Mouse (Mus musculus) c-Kit-positive CD71-negative TER-119-negative erythroid progenitor cells, embryonic 14.5 days (primary cell): ENCODE data around the gene Pou2f3.

Experiments
- DNase-seq: peaks from one replicate; pipeline ENCODE4 v3.0.0-alpha.2; 2013; ENCODE audit warnings: low read depth

Gene Pou2f3

DNA sequence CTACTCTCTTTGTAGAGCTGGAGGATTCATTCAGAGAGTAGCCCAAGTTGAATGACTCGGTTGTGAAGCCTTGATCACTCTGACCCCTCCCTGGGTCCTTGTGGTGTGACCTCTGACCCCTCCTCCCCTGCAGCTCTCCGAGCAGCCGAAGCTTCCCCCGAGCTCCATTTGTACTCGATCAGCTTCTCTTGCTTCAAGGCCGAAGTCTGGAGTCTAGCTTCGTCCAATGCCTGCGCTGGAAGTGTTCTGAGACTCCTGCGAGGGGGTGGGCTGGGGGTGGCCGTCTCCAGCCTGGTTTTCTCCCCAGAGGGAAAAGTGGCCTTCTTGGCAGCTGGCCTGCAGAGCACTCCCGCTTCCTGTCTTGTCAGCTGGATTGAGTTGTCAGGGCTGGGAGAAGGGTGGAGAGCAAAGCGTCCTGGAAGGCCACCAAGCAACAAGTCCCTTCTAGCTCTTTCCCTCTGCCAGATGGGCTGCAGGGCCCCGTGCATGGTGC lies at the start of gene Pou2f3:
Gene Pou2f3 (minus strand): TSS at position 180 of the 493 bp plus-strand sequence.
- no peak for DNase-seq

GRCm38 (mm10) chr9:43253271-43253681 lies 43.1 kb upstream of the Pou2f3 start:
- no peak for DNase-seq

- DNase-seq = no peak
These were observed 42.6 kb upstream of the Pou2f3 start for GRCm38 (mm10) chr9:43252790-43253189.

GRCm38 (mm10) chr9:43251786-43252185 lies 41.6 kb upstream of the Pou2f3 start:
- no peak for DNase-seq

DNA sequence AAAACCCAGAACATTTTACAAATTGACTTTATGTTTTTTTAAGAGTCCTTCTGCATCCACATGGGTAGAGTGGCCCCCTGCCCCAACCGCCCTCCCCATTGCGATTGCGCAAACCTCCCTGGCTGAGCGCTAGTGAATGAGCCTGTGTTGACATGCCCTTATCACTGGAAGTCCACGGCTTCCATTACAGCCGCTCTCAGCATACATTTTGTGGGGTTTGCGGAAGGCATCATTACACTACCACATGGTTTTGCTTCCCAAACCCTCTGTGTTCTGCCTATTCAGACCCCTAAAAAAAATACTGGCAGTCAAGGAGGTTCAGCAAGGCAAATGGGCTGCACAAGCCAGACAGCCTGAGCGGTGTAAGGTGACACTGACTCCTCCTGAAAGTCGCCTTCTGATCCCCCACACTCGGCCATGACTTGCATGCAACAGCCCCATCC lies 36.6 kb upstream of the Pou2f3 start:
- DNase-seq = no peak

DNA sequence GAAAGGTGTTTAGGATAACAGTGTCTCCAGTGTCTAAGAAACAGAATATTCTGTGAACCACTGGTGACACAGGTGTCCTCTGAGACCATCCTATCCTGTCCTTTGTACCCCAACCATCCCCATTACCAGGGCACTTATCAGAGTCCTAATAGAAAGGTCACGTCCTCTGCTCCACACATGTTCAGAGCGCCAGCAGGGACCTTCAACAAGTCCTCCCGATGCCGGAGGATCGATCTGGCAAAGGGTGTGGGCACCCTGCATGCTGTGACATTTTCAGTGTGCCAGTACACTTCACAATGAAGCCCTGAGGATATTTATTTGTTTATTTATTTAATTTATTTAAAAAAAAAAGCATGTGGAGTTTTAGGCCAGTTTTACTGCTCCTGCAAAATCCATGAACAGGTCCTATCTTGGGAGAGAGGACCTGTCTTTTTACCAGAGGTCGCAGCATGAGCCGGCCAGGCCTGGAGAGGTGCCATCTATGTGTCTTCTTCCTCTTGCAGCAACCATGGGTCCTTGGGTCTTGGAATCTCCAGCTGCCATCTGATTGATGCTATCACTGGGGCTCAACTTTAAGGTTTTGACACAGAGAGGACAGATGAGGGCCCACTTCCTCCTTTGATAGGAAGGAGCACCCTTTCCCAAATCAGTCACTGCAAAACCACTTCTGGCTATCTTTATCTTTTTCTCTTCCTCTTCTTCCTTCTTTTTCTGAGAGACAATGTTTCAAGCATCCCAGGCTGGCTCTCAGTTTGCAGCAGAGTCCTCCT lies 35.8 kb upstream of the Pou2f3 start:
- no peak for DNase-seq

GRCm38 (mm10) chr9:43242432-43242831 lies 32.3 kb upstream of the Pou2f3 start:
- DNase-seq = no peak

DNA sequence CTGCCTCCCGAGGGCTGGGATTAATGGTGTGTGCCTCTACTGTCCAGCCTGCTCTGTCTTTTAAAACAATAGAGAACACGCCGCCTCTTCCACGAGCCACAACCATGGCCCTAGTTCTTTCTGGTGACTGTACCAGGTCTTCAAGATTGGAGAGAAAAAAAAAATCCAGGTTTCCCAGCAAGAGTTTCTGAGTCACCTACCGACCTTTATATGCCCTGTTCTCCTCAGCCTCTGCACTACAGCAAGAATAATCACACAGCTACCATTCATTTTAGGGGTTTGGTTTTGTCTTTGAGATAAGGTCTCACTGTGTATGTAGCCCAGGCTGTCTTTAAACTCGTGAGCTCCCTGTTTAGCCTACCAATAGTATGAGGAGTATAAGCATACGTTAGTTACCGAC lies 31.8 kb upstream of the Pou2f3 start:
- no peak for DNase-seq

GRCm38 (mm10) chr9:43241291-43241690 lies 31.1 kb upstream of the Pou2f3 start:
- DNase-seq = no peak

GRCm38 (mm10) chr9:43240594-43240900 lies 30.4 kb upstream of the Pou2f3 start:
- no peak for DNase-seq

- DNase-seq = peak; percentile 62
These were observed 29.8 kb upstream of the Pou2f3 start, which contains the start of gene Oaf for GRCm38 (mm10) chr9:43239712-43240593. Oaf (minus strand) TSS chr9:43239911.

DNA sequence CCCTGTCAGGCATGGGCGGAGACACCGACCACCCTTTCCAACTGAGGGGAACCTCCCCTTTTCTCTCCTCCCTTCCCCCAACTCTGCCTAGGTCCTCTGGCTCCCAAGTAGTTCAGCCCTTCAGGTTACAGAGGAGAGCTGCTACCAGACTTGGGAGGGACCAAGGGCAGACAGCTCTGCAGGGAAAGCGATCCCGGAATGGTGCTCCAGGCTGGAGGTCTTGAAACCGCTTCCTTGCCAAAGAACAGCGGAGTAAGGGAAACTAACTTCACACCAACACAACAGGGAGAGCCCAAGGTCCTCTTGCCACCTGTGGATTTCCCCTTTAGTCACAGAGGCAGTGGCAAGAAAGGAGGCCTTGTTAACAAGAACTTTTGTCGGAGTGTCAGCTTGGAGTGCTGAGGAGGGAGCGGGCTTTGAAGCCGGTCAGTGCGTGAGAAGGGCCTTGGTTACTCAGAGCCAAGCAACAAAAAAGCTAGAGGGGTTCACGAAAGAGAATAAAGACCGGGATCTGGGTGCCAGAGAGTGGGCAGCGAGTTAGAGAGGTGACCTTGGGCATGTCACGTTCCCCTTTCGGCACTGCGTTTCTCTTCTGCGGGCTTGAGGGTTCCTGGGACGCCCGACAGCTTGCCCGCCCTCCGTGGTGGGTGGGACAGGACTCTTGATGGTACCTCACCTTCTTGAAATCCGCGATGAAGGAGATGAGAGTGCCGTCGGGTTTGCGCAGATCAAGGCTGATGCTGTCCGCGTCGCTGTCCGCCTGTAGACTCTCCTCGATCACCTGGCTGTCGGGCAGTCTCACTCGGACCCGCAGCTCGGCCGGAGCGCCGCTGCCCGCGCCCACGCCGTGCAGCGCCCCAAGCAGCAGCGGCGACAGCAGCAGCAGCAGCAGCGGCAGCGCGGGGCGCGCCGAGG lies 28.7 kb upstream of the Pou2f3 start:
- DNase-seq = no peak

DNA sequence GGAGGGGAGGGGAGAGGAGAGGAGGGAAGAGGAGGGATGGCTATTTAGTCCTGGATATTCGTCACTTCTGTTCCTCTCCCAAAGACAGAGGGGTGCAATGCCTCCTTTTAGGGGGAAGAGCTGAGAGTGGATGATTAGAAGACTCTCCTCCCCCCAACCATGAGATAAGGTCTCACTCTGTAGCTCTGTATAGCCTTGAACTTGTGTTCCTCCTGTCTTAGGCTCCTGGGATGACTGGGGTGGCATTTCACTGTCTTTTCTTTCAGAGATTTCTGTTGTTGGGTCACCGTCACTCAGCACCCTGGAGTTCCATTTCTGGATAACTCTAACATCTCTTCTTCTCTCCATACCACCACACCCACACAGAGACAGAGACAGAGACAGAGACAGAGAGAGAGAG lies 28.0 kb upstream of the Pou2f3 start:
- DNase-seq = no peak

GRCm38 (mm10) chr9:43237111-43237775 lies 27.1 kb upstream of the Pou2f3 start:
- no peak for DNase-seq

GRCm38 (mm10) chr9:43236576-43236975 lies 26.4 kb upstream of the Pou2f3 start:
- no peak for DNase-seq

DNA sequence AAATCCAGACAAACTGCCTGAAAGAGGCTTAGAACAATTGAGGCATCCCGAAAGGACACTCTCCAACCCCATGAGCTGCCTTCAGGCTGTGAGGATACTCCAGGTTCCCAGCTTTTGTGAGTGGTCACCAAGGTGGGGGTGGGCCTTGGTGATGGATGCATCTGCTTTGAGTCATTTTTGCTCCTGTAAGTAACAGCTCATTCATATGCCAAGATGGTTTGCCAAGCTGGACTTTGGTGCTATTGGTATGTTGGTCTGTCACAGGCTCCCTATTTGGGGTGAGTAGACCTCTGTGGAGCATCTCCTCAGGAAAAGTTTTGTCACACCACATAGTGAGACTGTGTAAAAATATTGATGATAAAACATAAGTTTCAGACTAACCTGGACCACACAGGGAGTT lies 25.9 kb upstream of the Pou2f3 start:
- no peak for DNase-seq

- DNase-seq = no peak
These were observed 25.2 kb upstream of the Pou2f3 start for GRCm38 (mm10) chr9:43235336-43235735.

DNA sequence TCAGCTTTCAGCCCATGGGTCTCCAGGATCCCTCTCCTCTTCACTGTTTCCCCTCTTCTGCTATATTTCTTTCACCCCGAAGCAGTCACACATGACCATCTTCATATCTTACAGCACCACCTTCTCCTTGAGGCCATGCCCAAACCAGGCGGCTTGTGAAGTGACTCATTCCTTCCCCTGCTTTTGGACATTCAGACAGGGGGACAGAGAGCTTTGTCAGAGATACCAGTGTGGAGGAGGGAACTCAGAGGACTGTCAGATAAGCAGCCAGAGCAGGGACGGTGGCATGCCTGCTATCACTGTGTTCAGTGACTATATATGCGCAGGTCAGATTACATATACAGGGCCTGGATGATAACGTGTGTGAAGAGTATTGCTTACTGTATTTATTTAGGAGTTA lies 24.3 kb upstream of the Pou2f3 start:
- DNase-seq = peak; percentile 66

GRCm38 (mm10) chr9:43233515-43233914 lies 23.3 kb upstream of the Pou2f3 start:
- no peak for DNase-seq

GRCm38 (mm10) chr9:43233044-43233443 lies 22.9 kb upstream of the Pou2f3 start:
- DNase-seq = no peak

- no peak for DNase-seq
These were observed 22.1 kb upstream of the Pou2f3 start for GRCm38 (mm10) chr9:43232286-43232685.
